Mouse (Mus musculus) liver, embryonic 14.5 days (tissue): Measurements from ENCODE around the gene H2-Q7. TPM values are rescaled to one million over a fixed set of nuclear protein-coding genes. Genes with fewer than 3 reads are reported as not detected.
A peak's percentile ranks its signal among the peaks of the same experiment; 100 is the strongest.

Experiments
- ATAC-seq: fragments of 200-750 bp; cut with Nextera tagmentation; 2 replicates; pipeline ENCODE4 v1.8.0; 2017; ENCODE audit warnings: moderate number of reproducible peaks, mild to moderate bottlenecking, moderate library complexity; ENCODE audit not compliant: insufficient read depth
- DNase-seq, 3 experiments: peaks; one replicate each; pipeline ENCODE4 v3.0.0-alpha.2; 2012 to 2013; ENCODE audit warnings: low read depth in 3 of 3, low spot score in 3 of 3
- H3K27ac ChIP-seq: fragments of 300-500 bp; sonication (generic); 2 replicates; pipeline ENCODE4 v1.5.1; 2014; ENCODE audit warnings: moderate library complexity, mild to moderate bottlenecking, control low read depth, inconsistent platforms
- H3K27me3 ChIP-seq: fragments of 300-500 bp; sonication (generic); 2 replicates; pipeline ENCODE4 v1.6.1; 2014; ENCODE audit warnings: mild to moderate bottlenecking, low read length, moderate library complexity; ENCODE audit not compliant: control insufficient read depth, insufficient read depth
- H3K36me3 ChIP-seq: fragments of 300-500 bp; sonication (generic); replicated peaks from 2 replicates; pipeline ENCODE4 v1.6.1; 2014; ENCODE audit warnings: low read depth; ENCODE audit not compliant: control insufficient read depth, insufficient read depth
- H3K4me1 ChIP-seq, 2 experiments: fragments of 200-500 bp in 1 of 2; fragments of 300-500 bp in 1 of 2; sonication (generic) in 1 of 2; replicated peaks; 2 replicates each; pipeline ENCODE4 v1.6.1; 2012 to 2014; ENCODE audit warnings: antibody characterized with exemption in 1 of 2, inconsistent platforms in 1 of 2, low read length in 1 of 2; ENCODE audit not compliant: control insufficient read depth in 2 of 2, insufficient read depth in 2 of 2
- H3K4me2 ChIP-seq: fragments of 300-500 bp; sonication (generic); 2 replicates; pipeline ENCODE4 v1.6.1; 2014; ENCODE audit warnings: low read depth, mild to moderate bottlenecking, control low read depth, moderate library complexity
- H3K4me3 ChIP-seq, 2 experiments: fragments of 200-500 bp in 1 of 2; fragments of 300-500 bp in 1 of 2; sonication (generic) in 1 of 2; 2 replicates each; pipeline ENCODE4 v1.5.1; 2012 to 2014; ENCODE audit warnings: low read depth in 2 of 2, low read length in 2 of 2, mild to moderate bottlenecking in 2 of 2, control low read depth in 1 of 2, inconsistent platforms in 1 of 2, moderate library complexity in 1 of 2; ENCODE audit not compliant: insufficient read depth in 1 of 2
- H3K9ac ChIP-seq: fragments of 300-500 bp; sonication (generic); replicated peaks from 2 replicates; pipeline ENCODE4 v1.6.1; 2014; ENCODE audit warnings: mild to moderate bottlenecking, control low read depth, moderate library complexity
- H3K9me3 ChIP-seq: fragments of 300-500 bp; sonication (generic); 2 replicates; pipeline ENCODE4 v1.6.1; 2016; ENCODE audit warnings: low read length, mixed read lengths; ENCODE audit not compliant: control insufficient read depth
- CTCF ChIP-seq: IDR thresholded peaks from 2 replicates; pipeline ENCODE4 v1.5.1; 2016; ENCODE audit warnings: antibody characterized with exemption, low read depth, control low read depth
- EP300 ChIP-seq: IDR thresholded peaks from 2 replicates; pipeline ENCODE4 v1.6.1; 2016; ENCODE audit warnings: antibody characterized with exemption, low read depth
- WGBS: fragments of 180-500 bp; shearing (Covaris S2); extraction: QIAGEN DNeasy Blood & Tissue Kit; methylation state at CpG from one replicate; pipeline ENCODE4 v1.1.7; 2014; ENCODE audit not compliant: insufficient replicate concordance; 5-methylcytosine and 5-hydroxymethylcytosine counted together
- polyA plus RNA-seq, 2 experiments: library from polyadenylated mRNA; depleted of rRNA in 1 of 2; stranded (reverse) in 1 of 2; unstranded in 1 of 2; fragments of >200 nt; fragmentation: Nextera tagmentation in 1 of 2; extraction: Ambion mirVana in 1 of 2; gene quantifications; 2 replicates each; pipeline versions ENCODE4 v1.2.1 to v1.2.3; 2012 to 2014

Gene H2-Q7
- polyA plus RNA-seq, 2 experiments: 19.0 to 24.4 TPM

- Histone ChIP-seq H3K4me1 (0 out of 4 replicates have a peak, but pooled peaks cover 0 to 2% of the 10 kb centered on the region in 2 experiments), H3K27ac (no peak overlapping the region), H3K4me3 (no peak overlapping the region), H3K4me2 (no peak overlapping the region), H3K9ac (no peak overlapping the region), H3K27me3 (no peaks in the 10 kb centered on the region), H3K36me3 (no peaks in the 10 kb centered on the region), H3K9me3 (no peaks in the 10 kb centered on the region)
- TF ChIP-seq CTCF: peak; percentile 88
- TF ChIP-seq EP300: no peak
- DNase-seq (no peak), ATAC-seq (no peak)
- WGBS: 3% methylated on average over 9 of the region's 9 CpGs
Measured at GRCm38 (mm10) chr17:35484066-35484465, 45.1 kb downstream of the H2-Q7 start.

GRCm38 (mm10) chr17:35485702-35486101, 46.7 kb downstream of the H2-Q7 start:
- ATAC-seq: no peak
- no peak for TF ChIP-seq CTCF
- TF ChIP-seq EP300: no peak
- WGBS: 36% methylated on average over 4 of the region's 4 CpGs

GRCm38 (mm10) chr17:35486726-35487125, 47.8 kb downstream of the H2-Q7 start:
- Histone ChIP-seq H3K4me3 (no peak overlapping the region), H3K27me3 (no peaks in the 10 kb centered on the region), H3K36me3 (no peaks in the 10 kb centered on the region), H3K4me2 (no peak overlapping the region), H3K27ac (no peak overlapping the region), H3K9ac (no peak overlapping the region), H3K4me1 (0 out of 4 replicates have a peak, but pooled peaks cover 0 to 2% of the 10 kb centered on the region in 2 experiments), H3K9me3 (no peaks in the 10 kb centered on the region)
- TF ChIP-seq CTCF (no peak), EP300 (no peak)
- WGBS: 29% methylated on average over 10 of the region's 10 CpGs
- DNase-seq (no peak), ATAC-seq (no peak)

More at GRCm38 (mm10) chr17:35485702-35486101, 46.7 kb downstream of the H2-Q7 start:
- no peak overlapping the region for H3K27ac ChIP-seq
- no peak for DNase-seq
- no peaks in the 10 kb centered on the region for H3K36me3 ChIP-seq
- no peak overlapping the region for H3K4me2 ChIP-seq
- no peak overlapping the region for H3K4me3 ChIP-seq
- no peaks in the 10 kb centered on the region for H3K27me3 ChIP-seq
- H3K9ac ChIP-seq: no peak overlapping the region
- H3K4me1 ChIP-seq: 0 out of 4 replicates have a peak, but pooled peaks cover 0 to 2% of the 10 kb centered on the region in 2 experiments
- H3K9me3 ChIP-seq: no peaks in the 10 kb centered on the region

- Histone ChIP-seq H3K4me1 (0 out of 4 replicates have a peak, but pooled peaks cover 0 to 2% of the 10 kb centered on the region in 2 experiments), H3K9me3 (no peaks in the 10 kb centered on the region), H3K36me3 (no peaks in the 10 kb centered on the region), H3K27ac (no peak overlapping the region), H3K4me2 (no peak overlapping the region), H3K27me3 (no peaks in the 10 kb centered on the region), H3K9ac (no peak overlapping the region), H3K4me3 (no peak overlapping the region)
- ATAC-seq (no peak), DNase-seq (no peak)
- TF ChIP-seq EP300 (no peak), CTCF (no peak)
- WGBS: 58% methylated on average over 2 of the region's 2 CpGs
Measured at GRCm38 (mm10) chr17:35488041-35488440, 49.1 kb downstream of the H2-Q7 start.

- TF ChIP-seq CTCF (no peak), EP300 (no peak)
- H3K27me3 ChIP-seq: no peaks in the 10 kb centered on the region
- no peak overlapping the region for H3K4me2 ChIP-seq
- no peak for DNase-seq
- H3K9ac ChIP-seq: no peak overlapping the region
- H3K27ac ChIP-seq: no peak overlapping the region
- 56% methylated on average over 5 of the region's 5 CpGs for WGBS
- no peak for ATAC-seq
- no peaks in the 10 kb centered on the region for H3K9me3 ChIP-seq
- no peak overlapping the region for H3K4me3 ChIP-seq
- H3K36me3 ChIP-seq: no peaks in the 10 kb centered on the region
- H3K4me1 ChIP-seq: 0 out of 4 replicates have a peak, but pooled peaks cover 0 to 2% of the 10 kb centered on the region in 2 experiments
Measured at GRCm38 (mm10) chr17:35490320-35490719, 51.4 kb downstream of the H2-Q7 start.

Other genes starting within 250 kb of the H2-Q7 start
- 0.47 and 0.70 TPM in 2 replicates for gene Ltb, start 244.7 kb upstream of the H2-Q7 start, polyA plus RNA-seq (2012; rRNA removed)
- 0.28 and 0.64 TPM in 2 replicates for gene Ltb, start 244.7 kb upstream of the H2-Q7 start, polyA plus RNA-seq (2014; fragmentation: Nextera tagmentation; extraction: Ambion mirVana)
- 0.42 and 0.73 TPM in 2 replicates for gene Tnf, start 237.1 kb upstream of the H2-Q7 start, polyA plus RNA-seq (2012; rRNA removed)
- 0.15 and 0.43 TPM in 2 replicates for gene Tnf, start 237.1 kb upstream of the H2-Q7 start, polyA plus RNA-seq (2014; fragmentation: Nextera tagmentation; extraction: Ambion mirVana)
- gene Lta, start 233.8 kb upstream of the H2-Q7 start, polyA plus RNA-seq (2012; rRNA removed): 0.04 and 0.07 TPM in 2 replicates
- not detected in 2 replicates for gene Lta, start 233.8 kb upstream of the H2-Q7 start, polyA plus RNA-seq (2014; fragmentation: Nextera tagmentation; extraction: Ambion mirVana)
- gene Gm16181, start 218.3 kb upstream of the H2-Q7 start, polyA plus RNA-seq (2012; rRNA removed): 0.19 and 0.21 TPM in 2 replicates
- gene Gm16181, start 218.3 kb upstream of the H2-Q7 start, polyA plus RNA-seq (2014; fragmentation: Nextera tagmentation; extraction: Ambion mirVana): not detected in 2 replicates
- gene Atp6v1g2, start 205.5 kb upstream of the H2-Q7 start, polyA plus RNA-seq (2012; rRNA removed): 1.8 and 1.9 TPM in 2 replicates
- 0.76 and 0.97 TPM in 2 replicates for gene Atp6v1g2, start 205.5 kb upstream of the H2-Q7 start, polyA plus RNA-seq (2014; fragmentation: Nextera tagmentation; extraction: Ambion mirVana)
- gene Nfkbil1, start 203.4 kb upstream of the H2-Q7 start, polyA plus RNA-seq (2012; rRNA removed): 3.6 and 4.2 TPM in 2 replicates
- gene Nfkbil1, start 203.4 kb upstream of the H2-Q7 start, polyA plus RNA-seq (2014; fragmentation: Nextera tagmentation; extraction: Ambion mirVana): 1.1 and 1.3 TPM in 2 replicates
- gene Ddx39b, start 197.4 kb upstream of the H2-Q7 start, polyA plus RNA-seq (2012; rRNA removed): 161 and 199 TPM in 2 replicates
- gene Ddx39b, start 197.4 kb upstream of the H2-Q7 start, polyA plus RNA-seq (2014; fragmentation: Nextera tagmentation; extraction: Ambion mirVana): 127 and 143 TPM in 2 replicates
- gene H2-D1, start 176.4 kb upstream of the H2-Q7 start, polyA plus RNA-seq (2012; rRNA removed): 29.2 and 37.1 TPM in 2 replicates
- gene H2-D1, start 176.4 kb upstream of the H2-Q7 start, polyA plus RNA-seq (2014; fragmentation: Nextera tagmentation; extraction: Ambion mirVana): 55.6 and 57.2 TPM in 2 replicates
- 0.50 and 0.56 TPM in 2 replicates for gene H2-Q1, start 118.8 kb upstream of the H2-Q7 start, polyA plus RNA-seq (2012; rRNA removed)
- gene H2-Q1, start 118.8 kb upstream of the H2-Q7 start, polyA plus RNA-seq (2014; fragmentation: Nextera tagmentation; extraction: Ambion mirVana): 0.58 and 1.2 TPM in 2 replicates
- 0.57 and 0.82 TPM in 2 replicates for gene H2-Q2, start 96.9 kb upstream of the H2-Q7 start, polyA plus RNA-seq (2012; rRNA removed)
- 1.8 and 1.9 TPM in 2 replicates for gene H2-Q2, start 96.9 kb upstream of the H2-Q7 start, polyA plus RNA-seq (2014; fragmentation: Nextera tagmentation; extraction: Ambion mirVana)
- 5.4 TPM in 2 replicates for gene H2-Q4, start 59.5 kb upstream of the H2-Q7 start, polyA plus RNA-seq (2012; rRNA removed)
- 1.2 and 1.3 TPM in 2 replicates for gene H2-Q4, start 59.5 kb upstream of the H2-Q7 start, polyA plus RNA-seq (2014; fragmentation: Nextera tagmentation; extraction: Ambion mirVana)
- gene H2-Q6, start 14.3 kb upstream of the H2-Q7 start, polyA plus RNA-seq (2012; rRNA removed): 10.3 and 11.2 TPM in 2 replicates
- gene H2-Q6, start 14.3 kb upstream of the H2-Q7 start, polyA plus RNA-seq (2014; fragmentation: Nextera tagmentation; extraction: Ambion mirVana): 7.6 and 11.1 TPM in 2 replicates
- 119 and 136 TPM in 2 replicates for gene H2-Q10, start 30.9 kb downstream of the H2-Q7 start, polyA plus RNA-seq (2012; rRNA removed)
- 195 and 206 TPM in 2 replicates for gene H2-Q10, start 30.9 kb downstream of the H2-Q7 start, polyA plus RNA-seq (2014; fragmentation: Nextera tagmentation; extraction: Ambion mirVana)
- not detected in 2 replicates for gene Pou5f1, start 66.9 kb downstream of the H2-Q7 start, polyA plus RNA-seq (2012; rRNA removed)
- gene Pou5f1, start 66.9 kb downstream of the H2-Q7 start, polyA plus RNA-seq (2014; fragmentation: Nextera tagmentation; extraction: Ambion mirVana): not detected in 2 replicates
- 30.0 and 30.5 TPM in 2 replicates for gene Tcf19, start 77.7 kb downstream of the H2-Q7 start, polyA plus RNA-seq (2012; rRNA removed)
- 46.0 and 46.2 TPM in 2 replicates for gene Tcf19, start 77.7 kb downstream of the H2-Q7 start, polyA plus RNA-seq (2014; fragmentation: Nextera tagmentation; extraction: Ambion mirVana)
- 7.5 and 9.4 TPM in 2 replicates for gene Cchcr1, start 77.9 kb downstream of the H2-Q7 start, polyA plus RNA-seq (2012; rRNA removed)
- gene Cchcr1, start 77.9 kb downstream of the H2-Q7 start, polyA plus RNA-seq (2014; fragmentation: Nextera tagmentation; extraction: Ambion mirVana): 3.8 and 4.9 TPM in 2 replicates
- gene Psors1c2, start 94.0 kb downstream of the H2-Q7 start, polyA plus RNA-seq (2012; rRNA removed): 0.05 and 0.09 TPM in 2 replicates
- gene Psors1c2, start 94.0 kb downstream of the H2-Q7 start, polyA plus RNA-seq (2014; fragmentation: Nextera tagmentation; extraction: Ambion mirVana): not detected in 2 replicates
- gene Cdsn, start 113.0 kb downstream of the H2-Q7 start, polyA plus RNA-seq (2012; rRNA removed): not detected in 2 replicates
- gene Cdsn, start 113.0 kb downstream of the H2-Q7 start, polyA plus RNA-seq (2014; fragmentation: Nextera tagmentation; extraction: Ambion mirVana): not detected in 2 replicates
- gene 2300002M23Rik, start 128.3 kb downstream of the H2-Q7 start, polyA plus RNA-seq (2012; rRNA removed): not detected in 2 replicates
- gene 2300002M23Rik, start 128.3 kb downstream of the H2-Q7 start, polyA plus RNA-seq (2014; fragmentation: Nextera tagmentation; extraction: Ambion mirVana): not detected in 2 replicates
- gene Sfta2, start 162.4 kb downstream of the H2-Q7 start, polyA plus RNA-seq (2012; rRNA removed): not detected in 2 replicates
- not detected in 2 replicates for gene Sfta2, start 162.4 kb downstream of the H2-Q7 start, polyA plus RNA-seq (2014; fragmentation: Nextera tagmentation; extraction: Ambion mirVana)
- not detected in 2 replicates for gene Gm9573, start 187.5 kb downstream of the H2-Q7 start, polyA plus RNA-seq (2012; rRNA removed)
- gene Gm9573, start 187.5 kb downstream of the H2-Q7 start, polyA plus RNA-seq (2014; fragmentation: Nextera tagmentation; extraction: Ambion mirVana): not detected in 2 replicates
- gene Mucl3, start 204.5 kb downstream of the H2-Q7 start, polyA plus RNA-seq (2012; rRNA removed): 0.02 TPM in 1 of 2 replicates, not detected in the other
- gene Mucl3, start 204.5 kb downstream of the H2-Q7 start, polyA plus RNA-seq (2014; fragmentation: Nextera tagmentation; extraction: Ambion mirVana): not detected in 2 replicates
- 7.1 and 7.8 TPM in 2 replicates for gene Vars2, start 228.4 kb downstream of the H2-Q7 start, polyA plus RNA-seq (2012; rRNA removed)
- 4.0 and 5.8 TPM in 2 replicates for gene Vars2, start 228.4 kb downstream of the H2-Q7 start, polyA plus RNA-seq (2014; fragmentation: Nextera tagmentation; extraction: Ambion mirVana)
- 17.8 and 18.0 TPM in 2 replicates for gene Gtf2h4, start 234.6 kb downstream of the H2-Q7 start, polyA plus RNA-seq (2012; rRNA removed)
- 23.1 and 26.8 TPM in 2 replicates for gene Gtf2h4, start 234.6 kb downstream of the H2-Q7 start, polyA plus RNA-seq (2014; fragmentation: Nextera tagmentation; extraction: Ambion mirVana)